Mouse (Mus musculus): ENCODE data around the gene Ffar3. TPM values are rescaled to one million over a fixed set of nuclear protein-coding genes. Genes with fewer than 3 reads are reported as not detected.
A peak's percentile ranks its signal among the peaks of the same experiment; 100 is the strongest.
"Not testable (repeated sequence)": the region's sequence is repeated elsewhere in the genome, so short reads cannot be mapped to it uniquely, and the experiment has no call there.

Gene Ffar3
- total RNA-seq, 2 experiments from 2014 or later: not detected

GRCm38 (mm10) chr7:30846505-30847053 lies 9.4 kb downstream of the Ffar3 start:
- no peak for DNase-seq
- intact Hi-C loops (cut with DNase I): no loop called here

DNA sequence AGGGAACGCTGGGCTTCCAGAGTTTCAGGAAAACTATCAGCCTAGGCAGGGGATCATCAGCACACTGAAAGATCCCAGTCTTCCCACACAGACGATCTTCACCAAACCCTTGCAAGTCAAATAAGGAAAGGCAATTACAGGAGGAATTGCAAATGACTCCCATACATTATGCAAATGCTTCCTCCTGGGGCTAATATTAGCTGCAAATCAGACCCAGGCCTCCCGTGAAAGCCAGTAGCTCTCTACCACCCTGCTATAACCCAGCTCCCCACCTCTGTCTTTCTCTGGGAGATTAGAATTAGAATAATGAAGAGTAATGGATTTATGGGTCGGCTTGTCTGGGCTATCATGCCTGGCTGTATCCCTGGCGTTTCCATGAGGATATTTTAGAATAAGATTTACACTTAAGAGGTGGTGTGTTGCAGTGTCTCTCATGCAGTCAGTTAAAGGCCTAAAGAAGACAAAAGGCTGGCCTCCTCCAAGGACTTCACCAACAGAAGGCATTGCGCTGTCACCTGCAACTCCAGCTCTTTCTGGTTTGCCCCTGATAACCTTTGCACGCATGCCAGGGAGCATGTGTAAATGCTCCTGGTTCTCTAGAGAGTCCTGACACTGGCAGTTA lies 11.2 kb downstream of the Ffar3 start:
- intact Hi-C loops (cut with DNase I): no loop called here

DNA sequence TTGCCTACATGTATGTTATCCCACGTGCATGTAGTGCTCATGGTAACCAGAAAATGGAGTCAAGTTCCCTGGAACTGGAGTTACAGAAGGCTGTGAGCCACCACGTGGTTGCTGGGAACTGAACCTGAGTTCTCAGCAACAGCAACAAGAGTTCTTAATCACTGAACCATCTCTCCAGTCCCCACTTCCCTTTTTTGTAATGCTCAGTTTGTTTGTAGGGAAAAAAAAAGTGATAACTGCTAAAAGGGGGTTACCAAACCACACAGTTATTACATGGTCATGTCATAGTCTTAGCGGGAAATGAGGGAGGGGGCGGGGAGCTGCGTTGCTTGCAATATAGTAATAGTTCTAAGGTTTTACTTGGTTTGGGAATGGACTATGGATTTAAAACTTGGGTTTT lies 13.9 kb downstream of the Ffar3 start:
- intact Hi-C loops (cut with DNase I): no loop called here
- no peak for DNase-seq

More for the DNA sequence above, 11.2 kb downstream of the Ffar3 start:
- DNase-seq: no peak

GRCm38 (mm10) chr7:30841379-30841778 lies 14.6 kb downstream of the Ffar3 start:
- intact Hi-C loops (cut with DNase I): no loop called here
- no peak for DNase-seq

DNA sequence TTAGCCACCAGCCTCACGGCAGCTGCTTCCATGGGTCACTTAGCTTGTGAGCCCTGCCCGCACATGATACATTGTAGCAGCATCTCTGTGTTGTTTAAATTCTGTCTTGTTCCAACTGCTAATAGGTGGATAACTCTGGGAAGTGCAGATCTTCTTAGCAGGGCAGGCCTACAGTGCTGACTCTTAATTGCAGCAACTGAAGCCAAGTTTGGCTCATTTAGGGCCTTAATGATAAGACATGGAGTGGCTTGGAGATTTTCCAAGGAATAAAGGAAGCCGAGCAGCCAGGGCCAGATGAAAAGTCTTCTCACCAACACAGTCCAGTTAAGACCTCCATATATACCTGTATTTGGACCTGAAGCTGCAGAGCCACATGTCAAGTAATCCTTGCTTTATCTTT lies 15.7 kb downstream of the Ffar3 start:
- intact Hi-C loops (cut with DNase I): no loop called here
- DNase-seq: no peak

DNA sequence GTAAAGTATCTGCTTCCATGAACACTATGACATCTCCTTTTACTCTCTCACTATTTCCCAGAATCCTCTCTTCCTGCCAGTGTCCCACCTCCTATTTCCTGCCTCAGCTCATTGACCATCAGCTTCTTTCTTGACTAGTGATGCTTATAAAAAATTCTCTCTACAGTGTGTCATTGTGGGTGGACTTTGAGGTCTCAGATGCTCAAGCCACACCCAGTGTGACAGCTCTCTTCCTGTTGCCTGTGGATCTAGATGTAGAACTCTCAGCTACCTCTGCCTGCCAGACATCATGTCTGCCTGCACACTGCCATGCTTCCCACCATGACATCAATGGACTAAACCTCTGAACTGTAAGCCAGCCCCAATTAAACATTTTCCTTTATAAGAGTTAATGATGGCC lies 18.7 kb downstream of the Ffar3 start:
- no peak for DNase-seq
- intact Hi-C loops (cut with DNase I): no loop called here

DNA sequence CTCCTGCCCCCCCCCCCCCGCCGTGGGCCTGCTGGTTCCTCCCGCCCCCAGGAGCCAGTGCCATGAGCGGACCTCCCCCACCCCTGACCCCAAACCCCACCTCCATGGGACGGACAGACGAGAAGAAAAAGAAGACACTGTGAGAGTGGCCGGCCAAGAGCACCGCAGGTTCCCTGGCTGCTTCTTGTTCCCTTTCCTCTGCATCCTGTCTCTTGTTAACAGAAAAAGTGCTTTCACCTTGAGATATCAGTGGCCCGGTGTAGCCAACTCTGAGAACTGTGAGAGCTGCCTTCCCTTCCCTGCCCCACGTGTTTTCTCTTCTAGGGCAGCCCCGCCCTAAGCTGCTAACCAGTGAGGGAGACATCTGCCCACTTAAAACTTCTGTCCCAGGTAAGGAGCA lies 23.3 kb downstream of the Ffar3 start:
- intact Hi-C loops (cut with DNase I): not testable (repeated sequence)

DNA sequence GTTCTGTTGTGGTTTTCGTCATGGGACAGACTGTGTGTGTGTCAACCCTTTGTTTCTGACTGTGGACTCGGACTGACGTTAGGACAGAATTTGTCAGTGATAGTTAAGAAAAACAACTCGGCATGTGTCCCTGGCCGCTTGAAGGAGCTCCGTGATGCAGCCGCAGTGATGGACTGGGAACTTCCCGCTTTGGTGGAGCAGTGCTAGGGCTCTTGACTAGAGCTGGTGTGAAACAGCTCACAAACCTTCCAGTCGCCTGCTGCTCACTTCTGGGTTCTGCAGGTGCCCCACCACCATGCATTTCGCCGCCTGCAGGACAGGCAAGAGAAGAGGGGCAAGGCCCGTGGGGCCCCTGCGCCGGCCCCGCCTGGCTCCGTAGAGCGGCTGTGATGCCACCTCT lies 23.7 kb downstream of the Ffar3 start:
- intact Hi-C loops (cut with DNase I): no loop called here
- no peak for DNase-seq

More for the DNA sequence above, 23.3 kb downstream of the Ffar3 start:
- not testable (repeated sequence) for DNase-seq

DNA sequence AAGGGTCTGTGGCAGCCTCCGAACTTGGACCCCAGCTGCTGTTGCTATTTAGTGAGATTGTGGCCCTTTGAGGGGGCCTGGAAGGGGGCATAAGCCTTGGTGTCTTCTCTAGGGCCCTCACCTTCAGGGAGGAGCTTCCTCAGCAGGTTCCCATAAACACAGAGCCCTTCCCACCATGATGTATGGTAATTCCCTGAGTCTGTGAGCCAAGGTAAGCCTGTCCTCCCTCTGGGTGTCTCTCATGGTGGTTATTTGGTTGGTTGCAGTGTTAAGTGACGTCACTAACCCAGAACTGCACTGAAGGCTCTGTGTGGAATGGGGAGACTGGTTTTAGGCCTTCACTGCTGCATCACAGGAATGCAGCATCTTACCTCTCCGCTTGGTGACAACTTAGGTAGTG lies 26.6 kb downstream of the Ffar3 start:
- DNase-seq: no peak
- intact Hi-C loops (cut with DNase I): no loop called here

- intact Hi-C loops (cut with DNase I); DNase-seq: not testable (repeated sequence)
Observed at GRCm38 (mm10) chr7:30828871-30829270, 27.1 kb downstream of the Ffar3 start.

- no peak for DNase-seq
Observed at GRCm38 (mm10) chr7:30826660-30827059, 29.3 kb downstream of the Ffar3 start.

GRCm38 (mm10) chr7:30824306-30824705 lies 31.7 kb downstream of the Ffar3 start:
- intact Hi-C loops (cut with DNase I): no loop called here
- no peak for DNase-seq

More at GRCm38 (mm10) chr7:30826660-30827059, 29.3 kb downstream of the Ffar3 start:
- intact Hi-C loops (cut with DNase I): no loop called here

DNA sequence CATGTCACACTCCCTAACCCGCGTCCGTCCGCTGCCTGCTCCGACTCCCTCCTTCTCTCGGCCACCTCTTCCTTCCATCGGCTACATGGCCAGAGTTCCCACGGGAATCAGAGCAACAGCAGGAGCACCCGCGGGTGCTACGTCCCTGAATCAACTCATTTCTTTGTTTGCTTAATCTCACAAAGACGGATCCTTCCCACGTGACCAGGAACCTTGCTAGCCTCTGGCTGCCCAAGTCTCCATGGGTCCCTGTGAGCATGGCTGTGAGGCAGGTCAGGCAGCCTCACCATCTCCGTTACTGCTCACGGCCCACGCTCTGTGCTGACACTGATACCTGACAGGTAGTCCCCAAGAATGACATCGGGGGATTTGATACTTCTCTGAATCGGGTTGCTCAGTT lies 32.3 kb downstream of the Ffar3 start, which contains the start of gene Ffar2:
Gene Ffar2, minus strand, starts transcription at position 101 of the 400 bp plus-strand sequence.
- DNase-seq: no peak
- intact Hi-C loops (cut with DNase I): no loop called here

- DNase-seq: no peak
- intact Hi-C loops (cut with DNase I): no loop called here
Observed at GRCm38 (mm10) chr7:30821532-30821931, 34.4 kb downstream of the Ffar3 start.

- intact Hi-C loops (cut with DNase I): no loop called here
- no peak for DNase-seq
Observed at GRCm38 (mm10) chr7:30820854-30821445, 35.0 kb downstream of the Ffar3 start.

- no peak for DNase-seq
- intact Hi-C loops (cut with DNase I): no loop called here
Observed at GRCm38 (mm10) chr7:30820131-30820530, 35.8 kb downstream of the Ffar3 start.

DNA sequence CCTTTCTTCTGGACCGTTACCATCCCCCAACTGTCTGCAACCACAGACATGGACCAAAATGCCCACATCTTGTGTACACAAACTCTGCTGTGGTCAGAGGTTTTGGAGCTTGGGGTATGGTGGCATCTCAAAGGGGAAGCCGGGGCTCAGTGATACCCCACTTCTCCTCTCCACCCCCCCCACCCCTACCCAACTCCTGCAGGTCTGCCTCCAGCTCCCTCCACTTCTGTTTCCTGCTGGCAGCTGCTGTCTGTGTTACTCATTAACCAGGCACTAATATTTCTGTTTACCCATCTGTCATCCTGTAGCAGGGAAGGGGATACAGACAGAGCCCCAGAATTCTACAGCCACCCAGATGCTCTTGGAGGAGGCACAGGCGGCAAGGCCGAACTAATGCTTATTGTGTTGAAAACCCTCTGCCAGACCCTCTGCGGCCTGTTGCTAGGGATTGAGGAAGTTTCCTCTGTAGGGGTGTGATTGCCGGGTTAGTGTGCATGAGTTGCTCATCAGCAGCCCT lies 43.6 kb downstream of the Ffar3 start:
- intact Hi-C loops (cut with DNase I): no loop called here
- DNase-seq: peak; percentile 41

GRCm38 (mm10) chr7:30811757-30812290 lies 44.2 kb downstream of the Ffar3 start:
- intact Hi-C loops (cut with DNase I): no loop called here

GRCm38 (mm10) chr7:30810319-30810718 lies 45.7 kb downstream of the Ffar3 start:
- intact Hi-C loops (cut with DNase I): no loop called here
- no peak for DNase-seq

More at GRCm38 (mm10) chr7:30811757-30812290, 44.2 kb downstream of the Ffar3 start:
- DNase-seq: peak; percentile 28

DNA sequence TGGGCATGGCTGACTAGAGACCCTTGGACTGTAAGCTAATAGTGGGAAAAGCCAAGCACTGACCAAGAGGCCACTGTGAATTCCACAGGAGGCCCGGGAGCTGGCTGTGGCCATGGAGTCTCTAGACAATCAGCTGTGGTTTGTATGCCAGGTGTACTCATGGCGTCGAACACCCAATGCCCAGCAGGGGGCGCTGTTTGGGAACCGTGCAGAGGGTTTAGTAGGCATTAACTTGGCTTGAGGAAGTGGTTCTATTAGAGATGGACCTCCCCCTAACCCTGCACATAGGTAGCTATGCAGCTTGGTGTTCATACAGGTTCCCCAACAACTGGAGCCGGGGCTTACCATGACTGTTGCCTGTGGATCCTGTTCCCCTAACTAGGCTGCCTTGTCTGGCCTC lies 50.1 kb downstream of the Ffar3 start:
- peak; percentile 31 for DNase-seq

More for the DNA sequence above, 50.1 kb downstream of the Ffar3 start:
- intact Hi-C loops (cut with DNase I): no loop called here

Measured in left cerebral cortex, postnatal 4 days (tissue).